Mouse (Mus musculus): ENCODE measurements around the gene Rnf150. TPM values are rescaled to one million over a fixed set of nuclear protein-coding genes. Genes with fewer than 3 reads are reported as not detected.

Gene Rnf150
- total RNA-seq (2021): 10 to 100 TPM; 36.8 to 39.6 TPM
- long read RNA-seq, experiment 1, partial matches to known transcripts: 0 of 2 reads
- long read RNA-seq, experiment 1, other reads (novel, unspliced or antisense): 2 of 2 reads
- long read RNA-seq, experiment 2, partial matches to known transcripts: 0 of 5 reads
- long read RNA-seq, experiment 2, other reads (novel, unspliced or antisense): 5 of 5 reads

- peak; percentile 84 to 86 for DNase-seq (ENCODE audit: low spot score in 2 of 2)
Observed at GRCm38 (mm10) chr8:82863041-82863744, at the start of gene Rnf150. TSS of gene Rnf150 (plus strand) at chr8:82863356.

DNA sequence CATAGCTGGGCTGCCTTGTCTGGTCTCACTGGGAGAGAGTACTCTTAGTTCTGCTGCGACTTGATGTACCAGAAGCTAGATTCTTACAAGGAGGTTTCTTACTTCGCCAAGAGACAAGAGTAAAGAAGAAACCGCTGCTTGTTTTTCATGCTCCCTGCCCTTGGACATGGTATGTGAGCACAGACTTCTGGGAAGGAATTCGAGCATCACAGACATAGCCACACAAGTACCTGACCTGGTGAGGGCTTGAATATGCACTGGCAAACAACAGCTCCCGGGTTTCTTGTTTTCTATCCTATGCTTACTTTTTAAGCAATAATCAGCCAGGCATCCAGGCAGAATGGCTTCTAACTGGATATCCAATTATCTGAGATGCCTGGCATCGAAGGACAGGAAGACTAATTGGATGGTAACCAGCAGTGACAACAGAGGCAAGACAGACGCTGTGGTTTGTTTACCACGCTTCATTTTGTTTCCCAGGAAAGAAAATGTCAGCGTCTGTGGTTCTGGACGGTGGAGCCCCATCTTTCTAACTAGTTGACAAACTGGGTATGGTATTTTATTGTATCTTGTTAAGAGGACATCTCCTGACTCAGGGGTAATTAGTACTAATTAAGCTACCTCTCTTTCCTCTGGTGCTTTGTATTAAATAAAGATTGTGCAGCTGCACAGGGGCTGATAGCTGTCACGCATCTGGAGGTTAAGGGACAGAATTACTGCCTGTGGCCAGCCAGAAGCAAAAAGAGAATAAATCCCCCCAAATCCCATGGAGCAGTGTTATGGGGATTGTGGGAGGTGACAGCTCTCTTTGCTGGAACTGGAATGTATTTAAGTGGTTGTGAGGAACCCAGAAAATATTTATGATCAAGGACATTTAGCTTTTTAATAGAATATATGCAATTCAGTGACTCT, 36.8 kb upstream of the Rnf150 start:
- DNase-seq (ENCODE audit: low spot score in 2 of 2): peak in 1 of 2 experiments; percentile 26

- DNase-seq (ENCODE audit: low spot score in 2 of 2): no peak
Observed at GRCm38 (mm10) chr8:82840415-82840814, 22.7 kb upstream of the Rnf150 start.

DNA sequence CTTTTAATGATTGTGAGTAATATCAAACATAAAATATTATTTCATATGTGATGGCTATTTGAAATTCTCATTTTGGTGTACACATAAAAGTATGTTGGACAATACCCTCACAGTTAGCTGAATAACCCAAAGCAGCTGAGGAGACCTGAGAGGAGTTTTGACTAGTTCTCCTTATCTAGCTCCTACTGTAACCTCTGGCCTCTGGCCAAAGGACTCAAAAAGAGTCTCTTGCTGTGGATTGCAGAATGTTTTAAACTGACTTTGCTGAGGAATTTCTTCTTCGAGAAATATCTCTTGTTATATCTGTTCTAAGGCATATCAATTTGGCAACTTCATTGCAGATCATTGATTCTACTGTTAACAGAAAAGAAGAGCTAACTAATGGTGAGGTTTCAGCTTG, 22.2 kb upstream of the Rnf150 start:
- DNase-seq (ENCODE audit: low spot score in 2 of 2): no peak

GRCm38 (mm10) chr8:82841520-82842142, 21.5 kb upstream of the Rnf150 start:
- peak in 1 of 2 experiments; percentile 12 for DNase-seq (ENCODE audit: low spot score in 2 of 2)

DNA sequence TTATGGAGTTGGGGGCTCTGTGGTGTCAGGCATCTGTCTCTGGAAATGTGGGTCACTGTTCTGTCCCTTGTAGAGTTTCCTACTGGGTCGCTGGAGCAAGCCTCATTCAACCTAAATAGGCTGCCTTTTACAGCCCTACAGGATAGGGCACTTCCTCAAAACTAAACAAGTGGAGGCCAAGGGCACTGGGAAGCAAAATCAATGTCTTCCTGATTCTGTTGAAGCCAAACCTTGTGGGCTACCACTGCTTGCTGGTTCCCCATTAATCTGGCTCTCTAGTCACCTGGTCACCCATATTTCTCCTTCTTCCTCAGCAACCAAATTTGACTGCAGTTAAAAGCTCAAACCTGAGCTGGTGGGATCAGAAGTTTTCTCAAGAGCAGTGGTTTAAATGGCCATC, 19.5 kb upstream of the Rnf150 start:
- DNase-seq (ENCODE audit: low spot score in 2 of 2): no peak

GRCm38 (mm10) chr8:82844413-82844812, 18.7 kb upstream of the Rnf150 start:
- peak in 1 of 2 experiments; percentile 14 for DNase-seq (ENCODE audit: low spot score in 2 of 2)

DNA sequence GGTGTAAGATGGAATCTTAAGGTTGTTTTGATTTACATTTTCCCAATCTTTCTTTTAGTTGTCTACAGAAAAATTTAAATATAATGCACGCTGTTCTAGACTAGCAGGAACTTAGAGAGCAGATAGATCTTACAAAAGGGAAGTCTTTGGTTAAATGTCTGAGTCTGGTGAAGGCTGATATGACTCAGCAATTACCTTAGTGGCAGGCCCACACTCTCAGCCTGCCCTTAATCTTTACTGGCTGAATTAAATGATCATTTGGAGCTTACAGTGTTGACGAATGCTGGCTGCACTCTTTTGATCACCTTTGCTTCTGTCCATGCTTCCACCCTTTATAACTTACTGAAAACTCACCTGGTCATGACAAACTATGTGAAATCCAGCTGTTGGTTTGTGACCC, 17.1 kb upstream of the Rnf150 start:
- DNase-seq (ENCODE audit: low spot score in 2 of 2): no peak

DNA sequence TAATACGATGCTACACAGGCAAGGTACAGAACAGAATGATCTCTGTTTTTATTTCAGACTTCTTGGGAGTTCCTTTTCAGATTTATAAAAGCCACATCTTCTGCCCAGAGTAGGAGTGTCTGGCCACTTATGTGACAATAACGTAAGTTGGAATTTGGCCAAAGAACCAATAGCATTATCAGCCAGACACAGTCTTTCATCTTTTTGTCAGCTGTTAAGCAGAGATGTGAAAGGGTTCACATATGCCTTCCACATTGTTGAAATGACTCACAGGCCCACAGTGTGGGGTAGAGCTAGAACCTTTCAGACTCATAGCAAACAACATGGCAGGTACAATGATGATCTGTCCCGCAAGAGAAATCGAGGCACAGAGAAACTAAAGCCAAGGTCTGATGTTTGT, 16.4 kb upstream of the Rnf150 start:
- DNase-seq (ENCODE audit: low spot score in 2 of 2): no peak

DNA sequence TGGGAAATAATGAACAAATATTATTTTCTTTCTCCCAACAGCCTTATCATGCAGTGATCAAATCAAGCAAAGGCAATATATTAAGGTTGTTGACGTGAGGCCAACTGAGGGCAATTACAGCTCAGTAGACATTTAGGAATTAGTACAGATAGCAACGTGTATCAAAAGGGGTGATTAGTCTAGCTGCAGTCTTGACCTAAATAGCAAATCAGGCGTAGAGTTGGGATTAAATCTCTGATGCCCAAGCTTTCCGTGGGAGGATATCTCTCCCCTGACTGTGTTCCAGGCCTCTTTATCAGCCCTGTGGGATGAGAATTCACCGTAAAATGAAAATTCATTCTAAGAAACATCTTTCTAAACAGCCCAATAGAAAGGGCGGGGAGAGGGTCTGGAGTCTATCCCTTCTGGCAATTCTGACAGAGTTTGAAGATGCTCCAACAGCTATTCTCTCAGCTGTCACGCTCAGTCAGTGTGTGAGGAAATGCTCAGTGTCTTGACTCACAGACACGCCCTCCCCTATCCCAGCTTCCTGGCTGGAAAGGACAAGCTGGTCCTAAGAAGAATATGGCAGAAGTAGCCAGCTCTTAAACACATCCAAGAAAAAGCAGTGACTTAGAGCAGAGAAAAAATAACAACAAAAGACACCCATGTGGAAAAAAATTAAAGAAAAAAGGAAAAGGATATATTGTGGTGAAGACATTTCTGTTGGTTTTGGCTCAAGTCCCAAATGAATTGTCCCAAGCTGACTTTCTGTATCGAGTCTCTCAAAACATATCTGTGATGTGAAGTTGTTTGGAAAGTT, 4.4 kb upstream of the Rnf150 start:
- DNase-seq (ENCODE audit: low spot score in 2 of 2): no peak

GRCm38 (mm10) chr8:82859343-82859620, 3.9 kb upstream of the Rnf150 start:
- DNase-seq (ENCODE audit: low spot score in 2 of 2): no peak

- peak; percentile 56 to 59 for DNase-seq (ENCODE audit: low spot score in 2 of 2)
Observed at GRCm38 (mm10) chr8:82863745-82864520, 777 bp downstream of the Rnf150 start.

GRCm38 (mm10) chr8:82864521-82864818, 1.3 kb downstream of the Rnf150 start:
- no peak for DNase-seq (ENCODE audit: low spot score in 2 of 2)

- DNase-seq (ENCODE audit: low spot score in 2 of 2): peak in 1 of 2 experiments; percentile 62
Observed at GRCm38 (mm10) chr8:82865239-82865638, 2.1 kb downstream of the Rnf150 start.

- DNase-seq (ENCODE audit: low spot score in 2 of 2): no peak
Observed at GRCm38 (mm10) chr8:82866251-82866650, 3.1 kb downstream of the Rnf150 start.

- no peak for DNase-seq (ENCODE audit: low spot score in 2 of 2)
Observed at GRCm38 (mm10) chr8:82870840-82871490, 7.8 kb downstream of the Rnf150 start.

GRCm38 (mm10) chr8:82871986-82872385, 8.8 kb downstream of the Rnf150 start:
- no peak for DNase-seq (ENCODE audit: low spot score in 2 of 2)

GRCm38 (mm10) chr8:82874102-82874501, 10.9 kb downstream of the Rnf150 start:
- no peak for DNase-seq (ENCODE audit: low spot score in 2 of 2)

DNA sequence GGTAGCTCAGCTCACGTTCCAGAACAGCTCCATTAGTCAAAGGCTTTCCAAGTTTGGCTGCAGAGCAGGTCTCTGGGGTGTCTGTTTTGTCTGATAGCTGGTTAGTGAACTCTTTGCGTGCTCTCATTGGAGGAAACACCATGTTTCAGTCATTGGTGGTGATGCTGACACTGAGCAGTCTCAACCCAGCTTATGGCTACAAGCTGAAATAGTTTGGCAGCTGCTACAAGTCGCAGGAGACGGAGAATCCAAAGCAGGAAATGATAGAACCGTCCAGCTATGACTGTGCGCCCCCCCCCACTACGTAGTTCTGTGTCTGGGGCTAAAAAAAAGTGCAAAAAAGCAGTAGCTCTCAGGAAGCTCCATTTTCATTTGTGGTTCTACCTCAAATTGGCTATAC, 12.0 kb downstream of the Rnf150 start:
- no peak for DNase-seq (ENCODE audit: low spot score in 2 of 2)

DNA sequence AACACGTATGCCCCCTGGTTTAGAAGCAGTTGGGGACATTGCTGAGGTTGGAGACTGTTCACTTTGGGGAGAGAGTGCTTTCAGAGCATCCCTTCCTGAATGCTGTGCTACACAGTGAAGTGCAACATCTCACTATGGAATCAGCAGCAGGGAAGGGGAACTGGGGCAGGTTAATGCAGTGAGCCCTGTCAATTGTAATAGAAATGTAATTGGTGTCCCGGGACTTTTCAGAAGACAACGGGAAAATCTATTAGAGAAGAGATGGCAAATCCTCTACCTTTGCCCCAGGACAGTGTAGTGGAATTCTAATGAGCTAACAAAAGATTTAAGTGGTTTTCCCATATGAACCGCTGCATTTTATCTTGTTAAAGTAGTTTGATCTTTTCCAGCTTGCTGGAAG, 21.3 kb downstream of the Rnf150 start:
- DNase-seq (ENCODE audit: low spot score in 2 of 2): no peak

Data from layer of hippocampus, postnatal 14 days (tissue).